Mouse (Mus musculus) left cerebral cortex, adult 11 months (tissue): ENCODE data around the gene Steap3.
"Not testable (repeated sequence)": the region's sequence is repeated elsewhere in the genome, so short reads cannot be mapped to it uniquely, and the experiment has no call there.

Experiments
- DNase-seq: peaks from one replicate; pipeline ENCODE4 v3.0.0; 2022; ENCODE audit warnings: low spot score

Gene Steap3

GRCm38 (mm10) chr1:120272605-120273004, at the start of gene Steap3:
TSS of gene Steap3 (minus strand) at chr1:120272705.
- no peak for DNase-seq

GRCm38 (mm10) chr1:120321270-120322021, 48.9 kb upstream of the Steap3 start:
- DNase-seq: no peak

GRCm38 (mm10) chr1:120305801-120306200, 33.3 kb upstream of the Steap3 start:
- no peak for DNase-seq

- DNase-seq: no peak
These were observed 24.4 kb upstream of the Steap3 start for GRCm38 (mm10) chr1:120296936-120297335.

- DNase-seq: no peak
These were observed 21.3 kb upstream of the Steap3 start for GRCm38 (mm10) chr1:120293803-120294202.

GRCm38 (mm10) chr1:120291709-120292108, 19.2 kb upstream of the Steap3 start:
- no peak for DNase-seq

- DNase-seq: no peak
These were observed 17.3 kb upstream of the Steap3 start for GRCm38 (mm10) chr1:120289843-120290242.

- DNase-seq: no peak
These were observed 15.2 kb upstream of the Steap3 start for GRCm38 (mm10) chr1:120287679-120288078.

GRCm38 (mm10) chr1:120276058-120276457, 3.6 kb upstream of the Steap3 start:
- not testable (repeated sequence) for DNase-seq

GRCm38 (mm10) chr1:120275224-120275623, 2.7 kb upstream of the Steap3 start:
- no peak for DNase-seq

GRCm38 (mm10) chr1:120270882-120271281, 1.6 kb downstream of the Steap3 start:
- no peak for DNase-seq

- no peak for DNase-seq
These were observed 2.4 kb downstream of the Steap3 start for GRCm38 (mm10) chr1:120270115-120270514.

- no peak for DNase-seq
These were observed 4.9 kb downstream of the Steap3 start for GRCm38 (mm10) chr1:120267631-120268030.

- no peak for DNase-seq
These were observed 6.0 kb downstream of the Steap3 start for GRCm38 (mm10) chr1:120266460-120266859.

- peak; percentile 61 for DNase-seq
These were observed 7.4 kb downstream of the Steap3 start for GRCm38 (mm10) chr1:120264861-120265686.

- DNase-seq: no peak
These were observed 9.3 kb downstream of the Steap3 start for GRCm38 (mm10) chr1:120263226-120263625.

- no peak for DNase-seq
These were observed 11.3 kb downstream of the Steap3 start for GRCm38 (mm10) chr1:120261166-120261565.

GRCm38 (mm10) chr1:120259249-120259648, 13.3 kb downstream of the Steap3 start:
- no peak for DNase-seq

- DNase-seq: no peak
These were observed 13.8 kb downstream of the Steap3 start for GRCm38 (mm10) chr1:120258744-120259143.

GRCm38 (mm10) chr1:120258245-120258644, 14.3 kb downstream of the Steap3 start:
- no peak for DNase-seq

- DNase-seq: no peak
These were observed 18.8 kb downstream of the Steap3 start for GRCm38 (mm10) chr1:120253751-120254150.

GRCm38 (mm10) chr1:120252519-120253160, 19.9 kb downstream of the Steap3 start:
- DNase-seq: no peak

- no peak for DNase-seq
These were observed 21.3 kb downstream of the Steap3 start for GRCm38 (mm10) chr1:120251193-120251592.
